Mouse (Mus musculus) cerebellum, adult 2 months (tissue): ENCODE data around the gene Nadk2. TPM values are rescaled to one million over a fixed set of nuclear protein-coding genes. Genes with fewer than 3 reads are reported as not detected.

Experiments
- DNase-seq, 2 experiments: peaks; one replicate each; pipeline ENCODE4 v3.0.0; 2021
- H3K27ac ChIP-seq: fragments of 200-500 bp; 2 replicates; pipeline ENCODE4 v1.5.1; 2012; ENCODE audit warnings: low read length, control low read depth, inconsistent platforms; ENCODE audit not compliant: insufficient read depth
- H3K27me3 ChIP-seq: fragments of 200-500 bp; 2 replicates; pipeline ENCODE4 v1.6.1; 2012; ENCODE audit warnings: inconsistent platforms, mild to moderate bottlenecking, low read length, moderate library complexity; ENCODE audit not compliant: control insufficient read depth, insufficient read depth
- H3K4me1 ChIP-seq: fragments of 200-500 bp; 2 replicates; pipeline ENCODE4 v1.6.1; 2011; ENCODE audit warnings: low read length; ENCODE audit not compliant: control insufficient read depth, insufficient read depth
- H3K4me3 ChIP-seq: fragments of 200-500 bp; replicated peaks from 2 replicates; pipeline ENCODE3; 2011; ENCODE audit warnings: mild to moderate bottlenecking, low read depth, low read length, control low read depth; ENCODE audit not compliant: insufficient read depth
- CTCF ChIP-seq: fragments of 200-500 bp; IDR thresholded peaks from 2 replicates; pipeline ENCODE4 v1.5.1; 2011; ENCODE audit warnings: low read depth, mild to moderate bottlenecking, control low read depth, low read length, moderate library complexity, borderline replicate concordance; ENCODE audit not compliant: insufficient read depth
- POLR2A ChIP-seq: fragments of 200-500 bp; IDR thresholded peaks from 2 replicates; pipeline ENCODE4 v1.6.1; 2011; ENCODE audit warnings: low read length, control low read depth, borderline replicate concordance; ENCODE audit not compliant: insufficient read depth
- WGBS: fragments of 180-500 bp; shearing (Covaris S2); methylation state at CpG from one replicate; pipeline ENCODE4 v1.1.7; 2018; 5-methylcytosine and 5-hydroxymethylcytosine counted together
- polyA plus RNA-seq: library from polyadenylated mRNA; depleted of rRNA; stranded (reverse); fragments of >200 nt; gene quantifications from 2 replicates; pipeline ENCODE4 v1.2.3, GENCODE M21; 2012; rRNA removed

Nadk2 gene
- polyA plus RNA-seq, 1 experiment = 60.8 TPM

DNA sequence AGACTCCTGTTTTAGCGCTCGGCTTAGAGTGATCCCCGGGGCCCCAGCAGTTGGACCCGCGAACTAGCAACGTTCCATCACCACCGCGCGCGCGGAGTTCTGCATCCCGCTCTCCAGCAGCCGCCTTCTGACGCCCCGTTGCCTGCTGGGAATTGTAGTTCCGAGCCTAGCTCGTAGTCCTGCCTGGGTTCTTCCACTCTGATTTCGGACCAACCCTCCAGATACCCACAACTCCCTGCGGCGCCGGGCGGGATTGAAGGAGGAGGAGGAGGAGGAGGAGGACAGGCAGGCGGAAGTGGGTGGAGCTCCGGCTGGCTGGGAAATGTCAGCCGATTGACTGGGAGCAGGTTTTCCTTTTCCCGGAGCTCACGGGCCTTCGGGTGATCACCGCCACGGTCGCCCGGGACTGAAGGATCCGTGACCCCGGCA is 69.2 kb downstream of the Nadk2 start, which contains the start of gene Lmbrd2:
TSS of gene Lmbrd2 (plus strand) at position 299 of the 429 bp plus-strand sequence.
- Histone ChIP-seq H3K27ac (peak within 1 kb of the TSS; percentile 44), H3K4me3 (peak within 1 kb of the TSS; percentile 78), H3K4me1 (peaks cover 3% of the 10 kb centered on the region), H3K27me3 (no peaks in the 10 kb centered on the region)
- DNase-seq = peak; percentile 97 to 98
- no peak for TF ChIP-seq CTCF
- peak; percentile 55; the same call in 1 of the 2 replicates for TF ChIP-seq POLR2A
- WGBS = under 1% methylated on average over 34 of the region's 34 CpGs

DNA sequence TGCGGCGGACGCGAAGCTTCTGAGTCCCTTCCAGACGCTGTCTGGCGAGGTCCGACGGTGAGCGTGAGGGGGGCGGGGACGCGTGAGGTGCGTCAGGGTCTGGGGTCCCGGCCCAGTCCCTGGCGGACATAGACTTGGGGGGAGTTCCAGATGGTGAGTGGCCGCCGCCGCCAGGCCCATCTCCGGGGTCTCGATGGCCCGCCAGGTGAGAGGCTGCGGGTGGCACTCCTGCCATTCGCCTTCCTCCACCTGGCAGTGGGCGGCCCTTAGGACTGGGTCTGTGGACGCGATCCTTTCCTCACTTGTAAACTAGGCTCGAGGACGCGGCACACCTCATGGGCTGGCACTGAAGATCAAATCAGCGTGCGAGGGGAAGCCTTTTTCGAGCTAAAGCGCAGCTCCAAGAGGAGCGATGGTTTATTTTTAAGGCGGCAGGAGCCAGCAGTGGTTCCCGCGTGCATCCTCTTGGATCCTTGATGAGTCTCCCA is 69.7 kb downstream of the Nadk2 start:
- under 1% methylated on average over 37 of the region's 37 CpGs for WGBS
- Histone ChIP-seq H3K27ac (peak overlapping the region; percentile 44), H3K4me1 (peaks cover 3% of the 10 kb centered on the region), H3K27me3 (no peaks in the 10 kb centered on the region), H3K4me3 (peak overlapping the region; percentile 78)
- TF ChIP-seq CTCF (no peak), POLR2A (peak; percentile 7; the same call in 1 of the 2 replicates)
- peak in 1 of 2 experiments; percentile 70 for DNase-seq

DNA sequence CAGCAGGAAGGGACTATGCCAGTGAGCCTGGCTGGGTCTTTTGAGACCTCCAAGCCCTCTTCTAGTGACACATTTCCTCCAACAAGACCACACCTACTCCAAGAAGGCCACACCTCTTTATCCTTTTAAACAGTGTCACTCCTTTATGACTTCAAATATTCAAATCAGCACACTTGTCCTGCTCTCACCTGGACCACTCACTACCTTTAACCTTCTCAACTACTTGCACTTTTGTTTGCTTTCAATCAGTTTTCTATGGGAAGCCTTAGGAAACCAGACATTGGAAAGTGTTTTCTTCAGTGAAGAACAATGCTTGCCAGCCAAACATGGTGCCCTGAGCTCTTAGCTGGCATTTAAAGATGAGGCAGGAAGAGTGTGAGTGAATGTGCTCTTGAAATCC is 84.3 kb downstream of the Nadk2 start, which contains the start of gene Skp2:
TSS of gene Skp2 (minus strand) at position 101 of the 400 bp plus-strand sequence.
- no peak within 1 kb of the TSS for H3K4me3 ChIP-seq
- TF ChIP-seq POLR2A = no peak
- no peak for TF ChIP-seq CTCF
- no peaks in the 10 kb centered on the region for H3K4me1 ChIP-seq
- H3K27me3 ChIP-seq = no peaks in the 10 kb centered on the region
- DNase-seq = no peak
- H3K27ac ChIP-seq = no peak within 1 kb of the TSS

Other genes with a start within 250 kb of the Nadk2 start
- 2.4 and 5.0 TPM in 2 replicates for gene Ranbp3l, start 103.3 kb upstream of the Nadk2 start, polyA plus RNA-seq
- gene Lmbrd2, start 69.3 kb downstream of the Nadk2 start, polyA plus RNA-seq = 16.4 and 17.0 TPM in 2 replicates
- gene Skp2, start 84.2 kb downstream of the Nadk2 start, polyA plus RNA-seq = 4.2 and 4.9 TPM in 2 replicates
- not detected in 2 replicates for gene Ugt3a1, start 205.6 kb downstream of the Nadk2 start, polyA plus RNA-seq